Mouse (Mus musculus) embryonic facial prominence, embryonic 10.5 days (tissue): ENCODE measurements around the gene CN725425. TPM values are rescaled to one million over a fixed set of nuclear protein-coding genes. Genes with fewer than 3 reads are reported as not detected.

Experiments
- DNase-seq: peaks from one replicate; pipeline ENCODE4 v3.0.0-alpha.2; 2017; ENCODE audit warnings: low spot score
- H3K27ac ChIP-seq: fragments of 300-500 bp; sonication (generic); replicated peaks from 2 replicates; pipeline ENCODE4 v1.5.1; 2016; ENCODE audit warnings: mild to moderate bottlenecking
- H3K27me3 ChIP-seq: fragments of 300-500 bp; sonication (generic); replicated peaks from 2 replicates; pipeline ENCODE4 v1.6.1; 2016; ENCODE audit warnings: low read depth, mild to moderate bottlenecking; ENCODE audit not compliant: poor library complexity, severe bottlenecking
- H3K36me3 ChIP-seq: fragments of 300-500 bp; sonication (generic); replicated peaks from 2 replicates; pipeline ENCODE4 v1.6.1; 2016; ENCODE audit warnings: mild to moderate bottlenecking, moderate library complexity
- H3K4me1 ChIP-seq: fragments of 300-500 bp; sonication (generic); 2 replicates; pipeline ENCODE4 v1.6.1; 2016
- H3K4me3 ChIP-seq: fragments of 300-500 bp; sonication (generic); 2 replicates; pipeline ENCODE4 v1.5.1; 2016; ENCODE audit warnings: mild to moderate bottlenecking, moderate library complexity
- H3K9me3 ChIP-seq: fragments of 300-500 bp; sonication (generic); 2 replicates; pipeline ENCODE4 v1.6.1; 2016; ENCODE audit warnings: mild to moderate bottlenecking
- WGBS: fragments of 180-500 bp; shearing (Covaris S2); methylation state at CpG from one replicate; pipeline ENCODE4 v1.1.7; 2016; 5-methylcytosine and 5-hydroxymethylcytosine counted together
- polyA plus RNA-seq: library from polyadenylated mRNA; unstranded; fragments of >200 nt; fragmentation: Nextera tagmentation; extraction: Ambion mirVana; gene quantifications from 2 replicates; pipeline ENCODE4 v1.2.1, GENCODE M21; 2016

Gene CN725425
- polyA plus RNA-seq, 1 experiment from 2014 or later = not detected

- H3K27ac ChIP-seq = no peak overlapping the region
- H3K27me3 ChIP-seq = no peaks in the 10 kb centered on the region
- H3K36me3 ChIP-seq = no peaks in the 10 kb centered on the region
- H3K4me1 ChIP-seq = no peaks in the 10 kb centered on the region
- no peak overlapping the region for H3K4me3 ChIP-seq
- no peaks in the 10 kb centered on the region for H3K9me3 ChIP-seq
- no peak for DNase-seq
- WGBS = 88% methylated on average over 11 of the region's 11 CpGs
Measured at GRCm38 (mm10) chr15:91299319-91299835, 100.1 kb downstream of the CN725425 start.

- peak; percentile 84 for DNase-seq
- no peak overlapping the region for H3K4me3 ChIP-seq
- no peaks in the 10 kb centered on the region for H3K4me1 ChIP-seq
- no peaks in the 10 kb centered on the region for H3K36me3 ChIP-seq
- H3K9me3 ChIP-seq = no peaks in the 10 kb centered on the region
- WGBS = 16% methylated on average over 3 of the region's 3 CpGs
- H3K27me3 ChIP-seq = no peaks in the 10 kb centered on the region
- H3K27ac ChIP-seq = no peak overlapping the region
Measured at GRCm38 (mm10) chr15:91301366-91301765, 102.1 kb downstream of the CN725425 start.

GRCm38 (mm10) chr15:91304296-91304852, 105.1 kb downstream of the CN725425 start:
- WGBS = 50% methylated on average over 7 of the region's 7 CpGs
- Histone ChIP-seq H3K27me3 (no peaks in the 10 kb centered on the region), H3K36me3 (no peaks in the 10 kb centered on the region), H3K27ac (no peak overlapping the region), H3K9me3 (no peaks in the 10 kb centered on the region), H3K4me1 (no peaks in the 10 kb centered on the region), H3K4me3 (no peak overlapping the region)
- peak; percentile 58 for DNase-seq

Other genes starting within 250 kb of the CN725425 start
- gene Kif21a, start 149.5 kb upstream of the CN725425 start, polyA plus RNA-seq = 9.2 and 11.5 TPM in 2 replicates
- 9.7 and 10.5 TPM in 2 replicates for gene Abcd2, start 7.7 kb upstream of the CN725425 start, polyA plus RNA-seq